Mouse (Mus musculus): ENCODE results near the gene Hoxa3. TPM values are rescaled to one million over a fixed set of nuclear protein-coding genes. Genes with fewer than 3 reads are reported as not detected.

Hoxa3 gene
- polyA plus RNA-seq, 1 experiment, result 5.4 TPM

DNA sequence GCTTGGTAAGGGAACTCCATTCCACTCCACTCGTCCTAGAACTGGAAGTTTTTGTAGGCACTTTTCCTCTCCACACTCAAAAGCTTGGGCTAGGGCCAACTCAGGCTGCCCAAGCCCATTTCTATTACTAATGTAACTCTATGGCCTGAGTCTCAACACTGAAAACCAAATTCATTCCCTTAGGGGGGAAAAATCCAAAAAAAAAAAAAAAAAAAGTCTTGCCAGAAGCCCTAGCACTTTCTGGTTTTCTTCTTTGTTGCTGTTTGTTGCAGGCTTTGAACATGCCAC, 51.1 kb downstream of the Hoxa3 start:
- Histone ChIP-seq H3K4me3 (ENCODE audit: insufficient read depth, low read depth, low read length) (0 out of 2 replicates have a peak overlapping the region, but pooled peaks have one; percentile 2), H3K27ac (replicated peaks; ENCODE audit: low read depth, low read length) (peak overlapping the region; percentile 17), H3K4me1 (ENCODE audit: control insufficient read depth, insufficient read depth, insufficient read length, low read length) (peaks cover 9% of the 10 kb centered on the region)

DNA sequence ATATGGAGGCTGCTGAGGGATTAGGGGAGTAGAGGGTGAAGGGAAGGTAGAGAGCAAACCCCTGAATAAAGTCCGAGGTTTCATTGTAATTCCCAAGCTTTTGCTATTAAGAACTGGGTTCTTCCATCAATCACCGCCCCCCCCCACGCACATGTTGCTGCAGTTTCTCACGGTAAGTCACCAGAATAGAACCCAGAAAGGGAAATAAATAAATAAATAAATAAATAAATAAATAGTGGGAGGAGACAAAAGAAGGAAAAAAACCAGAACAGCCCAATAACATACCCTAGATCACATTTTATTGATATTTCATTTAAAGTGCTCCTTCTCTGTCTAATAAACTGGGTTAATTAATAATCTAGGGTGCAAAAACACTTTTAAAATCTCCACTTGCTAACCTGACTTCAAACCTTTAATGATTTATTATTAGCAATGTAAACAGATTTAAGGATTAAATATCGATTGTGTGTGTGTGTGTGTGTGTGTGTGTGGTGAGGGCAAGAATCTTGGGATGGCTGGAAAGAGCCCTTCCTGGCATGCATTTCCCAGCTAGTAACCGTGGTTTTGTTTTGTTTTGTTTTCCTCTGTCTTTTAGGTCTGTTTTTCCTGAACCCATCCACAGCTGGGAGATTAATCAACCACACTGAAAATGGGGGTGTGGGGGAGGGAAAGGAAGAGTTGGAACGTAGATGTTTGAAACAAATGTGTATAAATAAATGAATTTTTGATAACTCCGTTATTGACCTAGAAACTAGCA, 51.6 kb downstream of the Hoxa3 start:
- Histone ChIP-seq H3K27ac (replicated peaks; ENCODE audit: low read depth, low read length) (peak overlapping the region; percentile 71), H3K4me1 (ENCODE audit: control insufficient read depth, insufficient read depth, insufficient read length, low read length) (peaks cover 4% of the 10 kb centered on the region), H3K4me3 (ENCODE audit: insufficient read depth, low read depth, low read length) (peak overlapping the region; percentile 53)

DNA sequence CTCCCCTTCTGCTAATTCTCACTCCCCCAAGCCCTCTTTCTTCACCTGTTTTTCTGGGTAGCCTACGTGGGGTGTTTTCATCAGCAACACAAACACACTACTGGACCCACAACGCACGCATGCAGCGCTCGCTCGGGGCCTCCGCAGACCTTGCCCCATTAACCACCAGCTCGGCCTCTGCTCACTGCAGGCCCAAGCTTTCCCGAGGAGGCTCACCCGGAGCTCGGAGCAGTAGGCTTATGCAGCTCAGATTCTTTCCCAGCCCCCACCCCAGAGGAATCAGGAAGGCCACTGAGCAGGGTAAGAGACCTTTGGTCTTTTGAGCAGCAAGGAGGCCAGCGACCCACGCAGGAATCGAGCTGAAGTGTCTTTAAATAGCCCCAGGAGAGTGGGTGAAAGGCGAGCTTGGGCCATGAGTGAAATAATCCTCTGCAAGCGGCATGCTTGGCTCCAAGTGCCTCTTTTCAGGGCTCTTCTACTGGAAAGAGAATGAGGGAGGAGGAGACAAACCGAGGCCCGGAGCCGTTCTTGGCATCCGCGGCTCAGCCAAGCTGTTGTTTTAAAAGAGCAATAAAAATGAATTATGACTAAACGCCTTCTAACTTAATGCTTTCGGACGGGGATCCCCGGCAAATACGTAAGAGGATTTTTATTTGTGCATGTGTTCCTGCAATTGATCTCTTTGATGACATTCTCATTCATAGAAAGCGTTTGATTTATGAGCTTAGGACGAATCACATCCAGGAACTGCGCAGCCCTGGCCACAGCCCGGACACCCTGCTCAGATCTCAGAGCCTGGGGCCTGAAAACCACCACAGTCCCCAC, 52.4 kb downstream of the Hoxa3 start:
- Histone ChIP-seq H3K27ac (replicated peaks; ENCODE audit: low read depth, low read length) (peak overlapping the region; percentile 71), H3K4me1 (ENCODE audit: control insufficient read depth, insufficient read depth, insufficient read length, low read length) (no peaks in the 10 kb centered on the region; the same call in 1 of the 2 replicates), H3K4me3 (ENCODE audit: insufficient read depth, low read depth, low read length) (peak overlapping the region; percentile 53)

DNA sequence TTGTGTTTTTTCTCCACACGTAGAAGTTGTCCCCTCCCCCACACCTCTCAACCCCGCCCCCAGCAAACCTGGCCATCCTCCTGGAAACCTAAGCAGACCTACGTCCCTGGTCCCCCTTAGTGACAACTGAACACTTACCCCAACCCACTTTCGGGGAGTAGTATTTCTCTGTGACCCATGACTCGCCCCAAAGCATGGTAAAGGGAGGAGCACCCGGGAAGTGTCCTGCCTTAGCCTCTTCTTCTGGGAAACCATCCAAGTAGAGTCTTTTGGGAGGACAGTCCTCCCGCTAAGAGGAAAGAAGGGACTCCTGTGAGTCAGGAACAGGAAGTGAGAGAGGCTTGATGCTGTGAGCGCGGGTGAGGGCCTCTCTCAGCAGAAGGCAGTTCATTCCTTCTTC, 53.2 kb downstream of the Hoxa3 start:
- Histone ChIP-seq H3K4me3 (ENCODE audit: insufficient read depth, low read depth, low read length) (peak overlapping the region; percentile 84), H3K27ac (replicated peaks; ENCODE audit: low read depth, low read length) (peak overlapping the region; percentile 90), H3K4me1 (ENCODE audit: control insufficient read depth, insufficient read depth, insufficient read length, low read length) (no peaks in the 10 kb centered on the region; the same call in 1 of the 2 replicates)

GRCm38 (mm10) chr6:52159164-52159761, 53.9 kb downstream of the Hoxa3 start:
- Histone ChIP-seq H3K4me3 (ENCODE audit: insufficient read depth, low read depth, low read length) (peak overlapping the region; percentile 84), H3K27ac (replicated peaks; ENCODE audit: low read depth, low read length) (peak overlapping the region; percentile 90), H3K4me1 (ENCODE audit: control insufficient read depth, insufficient read depth, insufficient read length, low read length) (no peaks in the 10 kb centered on the region; the same call in 1 of the 2 replicates)

DNA sequence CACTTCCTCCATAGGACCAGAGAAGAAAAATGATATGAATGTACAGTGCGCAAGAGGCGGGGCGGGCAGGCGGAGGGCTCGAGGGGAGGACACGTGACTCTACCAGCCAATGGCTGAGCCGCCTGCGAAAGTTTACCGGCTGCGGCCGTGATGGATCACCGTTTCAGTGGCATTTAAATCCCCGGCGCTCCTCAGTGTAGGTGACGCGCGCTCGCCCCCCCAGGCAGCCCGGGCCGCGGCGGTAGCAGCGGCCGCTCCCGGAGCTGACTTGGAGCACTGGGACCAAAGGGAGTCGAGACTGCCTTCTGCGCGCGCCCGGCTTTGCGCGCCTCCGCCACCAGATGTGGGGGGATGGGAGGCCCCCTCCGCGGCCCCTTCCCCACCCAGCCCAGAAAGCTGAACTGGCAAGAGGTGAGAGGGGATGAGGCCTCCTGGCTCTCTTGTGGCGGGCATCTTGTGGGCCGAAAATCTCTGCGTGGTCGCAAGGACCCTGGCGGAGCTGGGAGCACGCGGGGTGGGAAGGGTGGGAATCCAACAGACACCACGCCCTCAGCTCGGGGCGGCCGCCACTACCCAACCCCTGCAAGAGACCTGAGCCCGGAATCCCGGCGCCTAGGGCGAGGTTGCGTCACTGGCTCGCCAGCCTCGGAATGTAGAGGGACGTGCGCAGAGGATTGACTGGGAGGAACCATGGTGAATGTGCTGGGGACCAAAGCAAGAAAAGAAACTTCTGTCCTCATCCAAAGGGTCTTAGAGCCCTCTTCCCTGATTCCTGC, 54.7 kb downstream of the Hoxa3 start, which contains the start of gene Hoxa1:
Gene Hoxa1 (minus strand): TSS at position 42 of the 776 bp plus-strand sequence.
- no peaks in the 10 kb centered on the region; the same call in 1 of the 2 replicates for H3K4me1 ChIP-seq (ENCODE audit: control insufficient read depth, insufficient read depth, insufficient read length, low read length)
- peak within 1 kb of the TSS; percentile 90 for H3K27ac ChIP-seq (replicated peaks; ENCODE audit: low read depth, low read length)
- H3K4me3 ChIP-seq (ENCODE audit: insufficient read depth, low read depth, low read length), result peak within 1 kb of the TSS; percentile 84

DNA sequence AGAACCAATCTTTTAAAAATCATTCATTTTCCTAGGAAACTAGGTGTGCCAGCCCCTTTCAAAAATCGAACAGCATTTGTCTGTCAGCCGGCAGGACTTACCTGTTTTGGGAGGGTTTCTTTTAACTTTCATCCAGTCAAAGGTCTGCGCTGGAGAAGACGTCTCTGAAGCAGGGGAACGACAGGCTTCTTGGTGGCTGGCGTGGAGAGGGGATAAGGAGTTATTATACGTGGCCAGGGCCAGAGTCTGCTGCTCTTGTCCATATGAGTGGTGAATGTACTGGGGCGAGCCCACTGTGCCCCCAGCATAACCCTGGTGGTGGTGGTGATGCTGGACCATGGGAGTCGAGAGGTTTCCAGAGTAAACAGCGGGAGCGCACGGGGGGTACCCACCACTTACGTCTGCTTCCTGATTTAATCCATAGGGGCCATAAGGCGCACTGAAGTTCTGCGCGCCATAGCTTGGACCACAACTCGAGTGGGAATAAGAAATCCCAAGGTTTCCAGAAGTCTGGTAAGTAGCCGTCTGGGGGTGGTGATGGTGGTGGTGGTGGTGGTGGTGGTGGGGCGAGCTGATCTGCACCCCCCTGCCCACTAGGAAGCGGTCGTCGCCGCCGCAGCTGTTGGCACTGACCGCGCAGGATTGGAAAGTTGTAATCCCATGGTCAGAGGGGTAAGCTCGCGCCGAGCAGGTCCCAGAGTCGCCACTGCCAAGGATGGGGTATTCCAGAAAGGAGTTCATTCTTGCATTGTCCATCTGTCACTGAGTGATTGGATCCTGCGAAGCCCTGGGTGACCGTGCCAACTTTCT, 55.5 kb downstream of the Hoxa3 start:
- H3K4me1 ChIP-seq (ENCODE audit: control insufficient read depth, insufficient read depth, insufficient read length, low read length), result no peaks in the 10 kb centered on the region; the same call in 1 of the 2 replicates
- 0 out of 2 replicates have a peak overlapping the region, but pooled peaks have one; percentile 9 for H3K27ac ChIP-seq (replicated peaks; ENCODE audit: low read depth, low read length)
- peak overlapping the region; percentile 84 for H3K4me3 ChIP-seq (ENCODE audit: insufficient read depth, low read depth, low read length)

GRCm38 (mm10) chr6:52156551-52157200, 56.5 kb downstream of the Hoxa3 start:
- no peak overlapping the region for H3K4me3 ChIP-seq (ENCODE audit: insufficient read depth, low read depth, low read length)
- no peak overlapping the region for H3K27ac ChIP-seq (replicated peaks; ENCODE audit: low read depth, low read length)
- H3K4me1 ChIP-seq (ENCODE audit: control insufficient read depth, insufficient read depth, insufficient read length, low read length), result no peaks in the 10 kb centered on the region; the same call in 1 of the 2 replicates

- Histone ChIP-seq H3K27ac (replicated peaks; ENCODE audit: low read depth, low read length) (no peak overlapping the region), H3K4me1 (ENCODE audit: control insufficient read depth, insufficient read depth, insufficient read length, low read length) (no peaks in the 10 kb centered on the region; the same call in 1 of the 2 replicates), H3K4me3 (ENCODE audit: insufficient read depth, low read depth, low read length) (no peak overlapping the region)
Observed at GRCm38 (mm10) chr6:52155471-52155870, 57.7 kb downstream of the Hoxa3 start.

GRCm38 (mm10) chr6:52154044-52154443, 59.1 kb downstream of the Hoxa3 start:
- Histone ChIP-seq H3K4me3 (ENCODE audit: insufficient read depth, low read depth, low read length) (no peak overlapping the region), H3K4me1 (ENCODE audit: control insufficient read depth, insufficient read depth, insufficient read length, low read length) (no peaks in the 10 kb centered on the region), H3K27ac (replicated peaks; ENCODE audit: low read depth, low read length) (no peak overlapping the region)

DNA sequence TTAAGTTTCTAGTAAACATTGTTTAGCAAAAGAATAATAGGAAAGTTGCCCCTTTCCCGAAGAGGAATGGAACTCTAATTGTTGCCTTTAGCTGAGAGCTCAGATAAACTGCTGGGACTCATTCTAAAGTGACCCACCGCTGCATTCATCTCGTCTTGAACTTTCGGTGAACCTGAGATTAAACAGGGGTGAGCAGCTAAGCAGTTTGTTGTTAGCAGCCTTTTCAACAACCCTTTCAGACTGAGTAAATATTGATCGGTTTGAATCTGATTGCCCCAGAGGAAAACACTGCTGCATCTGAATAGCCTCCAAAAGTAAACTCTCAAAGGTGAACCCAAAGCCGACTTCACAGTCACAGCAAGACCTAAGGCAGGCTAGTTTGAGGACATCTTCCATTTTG, 59.9 kb downstream of the Hoxa3 start:
- Histone ChIP-seq H3K4me3 (ENCODE audit: insufficient read depth, low read depth, low read length) (no peak overlapping the region), H3K4me1 (ENCODE audit: control insufficient read depth, insufficient read depth, insufficient read length, low read length) (no peaks in the 10 kb centered on the region), H3K27ac (replicated peaks; ENCODE audit: low read depth, low read length) (no peak overlapping the region)

GRCm38 (mm10) chr6:52152226-52153193, 60.6 kb downstream of the Hoxa3 start:
- no peaks in the 10 kb centered on the region for H3K4me1 ChIP-seq (ENCODE audit: control insufficient read depth, insufficient read depth, insufficient read length, low read length)
- H3K4me3 ChIP-seq (ENCODE audit: insufficient read depth, low read depth, low read length), result no peak overlapping the region

DNA sequence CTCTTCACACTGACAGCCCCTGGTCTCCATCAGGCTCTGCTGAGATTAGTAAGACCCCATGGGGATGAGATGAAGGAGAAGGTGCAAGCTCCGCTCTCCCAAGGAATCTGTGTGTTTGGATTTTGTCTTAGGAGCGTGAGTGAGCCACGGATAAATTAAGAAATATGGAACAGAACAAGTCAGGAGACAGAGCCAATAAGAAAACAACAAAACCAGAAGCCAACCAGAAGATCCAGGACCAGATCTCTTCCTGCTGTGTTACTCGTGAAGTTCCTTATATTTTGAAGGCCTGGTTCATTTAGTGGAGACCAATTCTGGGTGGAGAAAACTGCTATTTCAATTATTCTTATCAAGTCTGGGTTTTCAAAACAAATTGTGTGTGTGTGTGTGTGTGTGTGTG, 61.6 kb downstream of the Hoxa3 start:
- Histone ChIP-seq H3K4me3 (ENCODE audit: insufficient read depth, low read depth, low read length) (no peak overlapping the region), H3K27ac (replicated peaks; ENCODE audit: low read depth, low read length) (no peak overlapping the region), H3K4me1 (ENCODE audit: control insufficient read depth, insufficient read depth, insufficient read length, low read length) (no peaks in the 10 kb centered on the region)

More at GRCm38 (mm10) chr6:52152226-52153193, 60.6 kb downstream of the Hoxa3 start:
- H3K27ac ChIP-seq (replicated peaks; ENCODE audit: low read depth, low read length), result no peak overlapping the region
